Mouse (Mus musculus): ENCODE data around the gene Mrpl16.

GRCm38 (mm10) chr19:11730278-11730677 lies 39.9 kb upstream of the Mrpl16 start:
- no peak for TF ChIP-seq GATA1 (IDR thresholded peaks at IDR 0.05; ENCODE audit: borderline replicate concordance, low read length)
- no peak for TF ChIP-seq CTCF (IDR thresholded peaks at IDR 0.05; ENCODE audit: low read depth, low read length)
- TF ChIP-seq POLR2AphosphoS5 (IDR thresholded peaks at IDR 0.05; ENCODE audit: insufficient replicate concordance, low read depth, low read length), result no peak
- no peak for TF ChIP-seq TAL1 (conservative IDR thresholded peaks at IDR 0.05; ENCODE audit: low read depth, low read length)
